Mouse (Mus musculus): ENCODE measurements at regions not wholly inside any gene's neighbourhood (a gene's known extent, or its start where the extent isn't known, plus 50 kb on each side); places are given as distances from the start of the nearest gene placed in this dataset.

- no peak overlapping the region for H3K27ac ChIP-seq (replicated peaks)
- 77% methylated on average over 4 of the region's 4 CpGs for WGBS
- H3K9ac ChIP-seq, result no peak overlapping the region
- no peaks in the 10 kb centered on the region for H3K36me3 ChIP-seq
- H3K27me3 ChIP-seq, result no peaks in the 10 kb centered on the region
- no peaks in the 10 kb centered on the region for H3K9me3 ChIP-seq
- no peaks in the 10 kb centered on the region for H3K4me1 ChIP-seq (replicated peaks)
- peak; percentile 69 for ATAC-seq (ENCODE audit: low FRiP score, low read depth)
- H3K4me2 ChIP-seq, result no peak overlapping the region
- no peak overlapping the region for H3K4me3 ChIP-seq
Measured at GRCm38 (mm10) chr16:71004211-71004610, 690.5 kb downstream of the Gbe1 start.

DNA sequence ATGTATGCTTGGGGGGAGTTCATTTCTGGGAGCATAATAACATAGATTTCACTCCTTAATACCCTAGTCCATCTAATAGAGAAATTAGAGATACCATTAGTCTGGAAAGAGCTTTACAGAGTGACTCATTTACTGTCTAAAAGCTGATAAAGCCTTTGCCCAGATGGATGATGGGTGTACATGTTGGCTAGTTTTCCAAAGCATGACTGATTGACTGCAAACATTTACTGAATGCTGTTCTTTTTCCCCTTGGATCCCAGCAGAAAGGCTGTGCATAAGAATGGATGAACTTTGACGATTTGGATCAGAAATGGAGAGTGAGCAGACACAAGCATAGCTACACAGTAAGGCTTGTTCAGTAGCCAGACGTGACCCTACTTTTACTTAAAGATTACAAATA lies 729.6 kb downstream of the Gbe1 start:
- H3K27ac ChIP-seq (replicated peaks), result no peak overlapping the region
- no peak for ATAC-seq (ENCODE audit: low FRiP score, low read depth)
- H3K27me3 ChIP-seq, result no peaks in the 10 kb centered on the region

GRCm38 (mm10) chr16:71054258-71054657 lies 740.5 kb downstream of the Gbe1 start:
- Histone ChIP-seq H3K4me3 (no peak overlapping the region), H3K27ac (replicated peaks) (no peak overlapping the region), H3K9ac (no peak overlapping the region), H3K27me3 (no peaks in the 10 kb centered on the region), H3K4me1 (replicated peaks) (no peaks in the 10 kb centered on the region), H3K9me3 (no peaks in the 10 kb centered on the region), H3K36me3 (no peaks in the 10 kb centered on the region), H3K4me2 (no peak overlapping the region)
- no peak for ATAC-seq (ENCODE audit: low FRiP score, low read depth)
- 81% methylated on average over 2 of the region's 2 CpGs for WGBS

More for the DNA sequence above, 729.6 kb downstream of the Gbe1 start:
- H3K9me3 ChIP-seq, result no peaks in the 10 kb centered on the region
- H3K36me3 ChIP-seq, result no peaks in the 10 kb centered on the region
- no peak overlapping the region for H3K4me3 ChIP-seq
- H3K4me1 ChIP-seq (replicated peaks), result no peaks in the 10 kb centered on the region
- H3K9ac ChIP-seq, result no peak overlapping the region
- 70% methylated on average over 2 of the region's 2 CpGs for WGBS
- no peak overlapping the region for H3K4me2 ChIP-seq

GRCm38 (mm10) chr16:71062754-71063153 lies 749.0 kb downstream of the Gbe1 start:
- Histone ChIP-seq H3K36me3 (no peaks in the 10 kb centered on the region), H3K27me3 (no peaks in the 10 kb centered on the region), H3K9me3 (no peaks in the 10 kb centered on the region), H3K4me2 (no peak overlapping the region), H3K4me3 (no peak overlapping the region), H3K4me1 (replicated peaks) (no peaks in the 10 kb centered on the region), H3K27ac (replicated peaks) (no peak overlapping the region), H3K9ac (no peak overlapping the region)
- 63% methylated on average over 3 of the region's 3 CpGs for WGBS
- ATAC-seq (ENCODE audit: low FRiP score, low read depth), result no peak

DNA sequence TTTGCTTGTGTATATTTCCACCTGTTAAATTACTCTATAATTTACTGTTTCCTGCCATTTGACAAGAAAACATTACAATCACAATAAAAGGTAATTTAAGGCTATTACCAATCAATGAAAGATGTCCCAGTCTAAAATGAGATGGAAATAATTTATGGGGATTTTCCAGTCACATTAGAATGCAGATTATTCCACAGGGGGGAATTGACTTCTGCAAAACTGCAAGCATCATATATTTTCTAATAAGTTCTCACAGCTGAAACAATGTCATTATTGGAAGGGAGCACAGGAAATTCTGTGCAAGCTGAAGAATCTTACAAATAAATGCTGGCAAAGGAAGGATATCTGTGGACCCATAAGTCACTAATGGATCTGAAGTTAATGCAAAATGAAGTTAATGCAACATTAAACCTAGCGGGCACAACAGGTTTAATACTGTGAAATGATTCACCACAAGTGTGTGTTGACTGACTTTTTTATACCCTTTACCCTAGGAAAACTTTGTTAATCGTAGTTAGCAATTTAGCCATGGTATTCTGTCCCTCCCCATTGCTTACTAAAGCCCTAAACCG lies 749.7 kb downstream of the Gbe1 start:
- H3K4me1 ChIP-seq (replicated peaks), result no peaks in the 10 kb centered on the region
- H3K9ac ChIP-seq, result no peak overlapping the region
- H3K36me3 ChIP-seq, result no peaks in the 10 kb centered on the region
- 63% methylated on average over 3 of the region's 3 CpGs for WGBS
- H3K4me3 ChIP-seq, result no peak overlapping the region
- H3K27ac ChIP-seq (replicated peaks), result no peak overlapping the region
- H3K4me2 ChIP-seq, result no peak overlapping the region
- no peak for ATAC-seq (ENCODE audit: low FRiP score, low read depth)
- no peaks in the 10 kb centered on the region for H3K9me3 ChIP-seq
- H3K27me3 ChIP-seq, result no peaks in the 10 kb centered on the region

- no peak overlapping the region for H3K4me2 ChIP-seq
- no peaks in the 10 kb centered on the region for H3K4me1 ChIP-seq (replicated peaks)
- no peak overlapping the region for H3K27ac ChIP-seq (replicated peaks)
- H3K9me3 ChIP-seq, result no peaks in the 10 kb centered on the region
- no peaks in the 10 kb centered on the region for H3K27me3 ChIP-seq
- H3K4me3 ChIP-seq, result no peak overlapping the region
- ATAC-seq (ENCODE audit: low FRiP score, low read depth), result no peak
- H3K9ac ChIP-seq, result no peak overlapping the region
- no peaks in the 10 kb centered on the region for H3K36me3 ChIP-seq
Measured at GRCm38 (mm10) chr16:71070186-71070585, 756.4 kb downstream of the Gbe1 start.

DNA sequence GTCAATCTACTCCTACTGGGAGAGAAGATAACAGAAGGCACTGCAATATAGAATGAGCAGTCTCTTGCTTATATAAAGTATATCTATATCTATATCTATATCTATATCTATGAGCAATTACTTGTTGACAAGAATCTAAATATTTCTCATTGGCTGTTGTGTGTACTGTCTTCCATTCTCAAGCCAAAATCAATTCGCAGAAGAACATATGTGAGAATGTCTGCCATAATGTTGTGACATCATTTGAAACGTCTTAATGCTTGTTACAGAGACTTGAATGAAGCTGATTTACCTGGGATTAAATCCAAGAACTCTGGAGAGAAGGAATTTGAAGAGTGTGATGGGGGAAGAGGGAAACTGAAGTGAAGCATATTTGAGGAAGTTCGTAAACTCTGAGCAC lies 789.1 kb downstream of the Gbe1 start:
- Histone ChIP-seq H3K27me3 (no peaks in the 10 kb centered on the region), H3K36me3 (no peaks in the 10 kb centered on the region), H3K4me1 (replicated peaks) (no peaks in the 10 kb centered on the region), H3K9ac (no peak overlapping the region), H3K4me3 (no peak overlapping the region), H3K4me2 (no peak overlapping the region), H3K27ac (replicated peaks) (no peak overlapping the region), H3K9me3 (no peaks in the 10 kb centered on the region)
- ATAC-seq (ENCODE audit: low FRiP score, low read depth), result no peak
- WGBS, result 82% methylated on average over 3 of the region's 3 CpGs

- no peak overlapping the region for H3K4me3 ChIP-seq
- H3K9me3 ChIP-seq, result no peaks in the 10 kb centered on the region
- no peaks in the 10 kb centered on the region for H3K4me1 ChIP-seq (replicated peaks)
- no peaks in the 10 kb centered on the region for H3K27me3 ChIP-seq
- no peaks in the 10 kb centered on the region for H3K36me3 ChIP-seq
- WGBS, result 91% methylated on average over 1 of the region's 1 CpGs
- no peak overlapping the region for H3K27ac ChIP-seq (replicated peaks)
- H3K9ac ChIP-seq, result no peak overlapping the region
- no peak overlapping the region for H3K4me2 ChIP-seq
- ATAC-seq (ENCODE audit: low FRiP score, low read depth), result no peak
Measured at GRCm38 (mm10) chr16:71108979-71109378, 795.2 kb downstream of the Gbe1 start.

DNA sequence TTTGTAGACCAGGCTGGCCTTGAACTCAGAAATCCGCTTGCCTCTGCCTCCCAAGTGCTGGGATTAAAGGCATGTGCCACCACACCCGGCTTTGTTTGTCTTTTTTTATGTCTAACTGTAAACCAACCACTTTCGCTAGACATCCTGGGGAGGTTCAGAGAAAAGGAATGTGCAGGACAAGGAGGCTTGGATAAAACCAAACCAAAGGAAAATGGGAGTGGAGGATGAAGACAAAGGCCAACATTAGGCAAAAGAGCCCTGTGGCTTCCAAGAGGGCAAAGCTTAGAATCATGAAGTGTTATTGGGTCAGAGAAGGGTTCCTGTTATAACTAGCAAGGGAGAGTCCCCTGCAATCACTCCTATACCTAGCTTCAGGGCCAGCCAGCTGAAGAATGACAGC lies 800.6 kb downstream of the Gbe1 start:
- H3K4me2 ChIP-seq, result no peak overlapping the region
- WGBS, result 91% methylated on average over 3 of the region's 3 CpGs

GRCm38 (mm10) chr16:71120706-71121105 lies 807.0 kb downstream of the Gbe1 start:
- Histone ChIP-seq H3K36me3 (no peaks in the 10 kb centered on the region), H3K27ac (replicated peaks) (no peak overlapping the region), H3K9me3 (no peaks in the 10 kb centered on the region), H3K27me3 (no peaks in the 10 kb centered on the region), H3K4me3 (no peak overlapping the region), H3K9ac (no peak overlapping the region), H3K4me1 (replicated peaks) (no peaks in the 10 kb centered on the region), H3K4me2 (no peak overlapping the region)
- no peak for ATAC-seq (ENCODE audit: low FRiP score, low read depth)
- 90% methylated on average over 5 of the region's 5 CpGs for WGBS

More for the DNA sequence above, 800.6 kb downstream of the Gbe1 start:
- no peak for ATAC-seq (ENCODE audit: low FRiP score, low read depth)
- Histone ChIP-seq H3K27me3 (no peaks in the 10 kb centered on the region), H3K4me1 (replicated peaks) (no peaks in the 10 kb centered on the region), H3K27ac (replicated peaks) (no peak overlapping the region), H3K36me3 (no peaks in the 10 kb centered on the region), H3K9ac (no peak overlapping the region), H3K4me3 (no peak overlapping the region), H3K9me3 (no peaks in the 10 kb centered on the region)

- Histone ChIP-seq H3K4me1 (replicated peaks) (no peaks in the 10 kb centered on the region), H3K27me3 (no peaks in the 10 kb centered on the region), H3K27ac (replicated peaks) (no peak overlapping the region), H3K4me2 (no peak overlapping the region), H3K9ac (no peak overlapping the region), H3K9me3 (no peaks in the 10 kb centered on the region), H3K4me3 (no peak overlapping the region), H3K36me3 (no peaks in the 10 kb centered on the region)
- no peak for ATAC-seq (ENCODE audit: low FRiP score, low read depth)
- WGBS, result 70% methylated on average over 4 of the region's 4 CpGs
Measured at GRCm38 (mm10) chr16:71123616-71124015, 809.9 kb downstream of the Gbe1 start.

GRCm38 (mm10) chr16:71132826-71133225 lies 819.1 kb downstream of the Gbe1 start:
- H3K4me3 ChIP-seq, result no peak overlapping the region
- no peaks in the 10 kb centered on the region for H3K9me3 ChIP-seq
- no peak for ATAC-seq (ENCODE audit: low FRiP score, low read depth)
- no peaks in the 10 kb centered on the region for H3K36me3 ChIP-seq
- no peaks in the 10 kb centered on the region for H3K4me1 ChIP-seq (replicated peaks)
- H3K27me3 ChIP-seq, result no peaks in the 10 kb centered on the region
- H3K9ac ChIP-seq, result no peak overlapping the region
- no peak overlapping the region for H3K4me2 ChIP-seq
- no peak overlapping the region for H3K27ac ChIP-seq (replicated peaks)

GRCm38 (mm10) chr16:71138668-71139067 lies 824.9 kb downstream of the Gbe1 start:
- Histone ChIP-seq H3K4me1 (replicated peaks) (no peaks in the 10 kb centered on the region), H3K27me3 (no peaks in the 10 kb centered on the region), H3K4me3 (no peak overlapping the region), H3K4me2 (no peak overlapping the region), H3K9me3 (no peaks in the 10 kb centered on the region), H3K36me3 (no peaks in the 10 kb centered on the region), H3K9ac (no peak overlapping the region), H3K27ac (replicated peaks) (no peak overlapping the region)
- 79% methylated on average over 3 of the region's 3 CpGs for WGBS
- no peak for ATAC-seq (ENCODE audit: low FRiP score, low read depth)

Data from hindbrain, embryonic 15.5 days (tissue).